Mouse (Mus musculus) spleen, adult 18-20 months (tissue): Measurements from ENCODE around the gene Plekhg2.

Source experiments
- DNase-seq, 2 experiments: peaks; one replicate each; pipeline ENCODE4 v3.0.0; 2022; ENCODE audit warnings: mixed read lengths in 2 of 2

The Plekhg2 gene

GRCm38 (mm10) chr7:28326457-28326856 lies 45.9 kb downstream of the Plekhg2 start:
- no peak for DNase-seq

GRCm38 (mm10) chr7:28325293-28325692 lies 47.1 kb downstream of the Plekhg2 start:
- no peak for DNase-seq

GRCm38 (mm10) chr7:28321974-28322720 lies 50.3 kb downstream of the Plekhg2 start:
- no peak for DNase-seq

GRCm38 (mm10) chr7:28318714-28319113 lies 53.7 kb downstream of the Plekhg2 start:
- DNase-seq, result no peak

- DNase-seq, result no peak
Measured at GRCm38 (mm10) chr7:28318036-28318435, 54.4 kb downstream of the Plekhg2 start.

- peak; percentile 89 to 97 for DNase-seq
Measured at GRCm38 (mm10) chr7:28311926-28312543, 60.4 kb downstream of the Plekhg2 start, which contains the start of gene Timm50. Gene Timm50, minus strand, starts transcription at chr7:28312072.

GRCm38 (mm10) chr7:28311151-28311925 lies 61.1 kb downstream of the Plekhg2 start:
- DNase-seq, result no peak

GRCm38 (mm10) chr7:28309737-28310136 lies 62.7 kb downstream of the Plekhg2 start:
- no peak for DNase-seq
